Mouse (Mus musculus): ENCODE results near the gene Esr1.

DNA sequence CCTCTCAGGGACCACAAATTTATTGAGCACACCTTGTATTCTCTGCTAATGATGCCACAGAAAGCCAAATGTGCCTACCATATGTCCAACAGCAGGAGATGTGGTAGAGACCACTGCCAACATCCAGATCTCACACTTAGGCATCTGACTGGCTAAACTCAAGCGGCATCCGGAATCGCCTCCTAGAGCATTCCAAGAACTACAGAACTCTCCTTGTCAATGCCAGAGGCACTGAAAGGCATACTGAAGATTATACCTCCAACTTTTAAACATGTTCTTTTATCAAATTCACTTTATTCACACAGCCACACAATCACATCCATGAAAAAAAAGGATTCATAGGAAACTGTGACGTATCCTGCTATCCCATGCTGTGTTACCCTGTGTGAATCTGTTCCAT is 40.6 kb upstream of the Esr1 start:
- TF ChIP-seq E2F4 (IDR thresholded peaks at IDR 0.05; ENCODE audit: insufficient read depth) (no peak), POLR2AphosphoS2 (IDR thresholded peaks at IDR 0.05; ENCODE audit: insufficient read length, low read depth) (no peak), POLR2A (IDR thresholded peaks at IDR 0.05; ENCODE audit: insufficient read length, low read depth) (no peak), CEBPB (IDR thresholded peaks at IDR 0.05; ENCODE audit: insufficient read depth, poor library complexity, severe bottlenecking) (no peak), USF1 (IDR thresholded peaks at IDR 0.05; ENCODE audit: low read depth) (no peak), MYOD1 (IDR thresholded peaks at IDR 0.05; ENCODE audit: control insufficient read depth in 1 of 3, insufficient read length in 2 of 3, low read depth in 2 of 3) (no peak), MYOG (IDR thresholded peaks at IDR 0.05; ENCODE audit: control insufficient read depth in 1 of 3, insufficient read depth in 1 of 3, insufficient read length in 2 of 3, low read depth in 2 of 3) (no peak), MAX (IDR thresholded peaks at IDR 0.05; ENCODE audit: low read depth) (no peak), TCF3 (IDR thresholded peaks at IDR 0.05; ENCODE audit: insufficient read length, low read depth) (no peak), REST (IDR thresholded peaks at IDR 0.05; ENCODE audit: insufficient read depth, insufficient read length) (no peak), SRF (IDR thresholded peaks at IDR 0.05; ENCODE audit: control insufficient read depth, insufficient read length, low read depth) (no peak)
